Mouse (Mus musculus) liver, postnatal 0 days (tissue): ENCODE results near the gene Plxna1. TPM values are rescaled to one million over a fixed set of nuclear protein-coding genes. Genes with fewer than 3 reads are reported as not detected.

Experiments
- ATAC-seq: fragments of 200-750 bp; cut with Nextera tagmentation; 2 replicates; pipeline ENCODE4 v1.8.0; 2017; ENCODE audit warnings: mild to moderate bottlenecking, moderate library complexity
- DNase-seq: peaks from one replicate; pipeline ENCODE4 v3.0.0-alpha.2; 2016
- H3K27ac ChIP-seq: fragments of 300-500 bp; sonication (generic); 2 replicates; pipeline ENCODE4 v1.5.1; 2014; ENCODE audit warnings: antibody characterized with exemption, moderate library complexity, mild to moderate bottlenecking, low read depth
- H3K27me3 ChIP-seq: fragments of 300-500 bp; sonication (generic); 2 replicates; pipeline ENCODE4 v1.6.1; 2014; ENCODE audit warnings: low read length, control low read depth, mixed read lengths; ENCODE audit not compliant: insufficient read depth
- H3K36me3 ChIP-seq: fragments of 300-500 bp; sonication (generic); replicated peaks from 2 replicates; pipeline ENCODE4 v1.6.1; 2014; ENCODE audit warnings: mild to moderate bottlenecking, control low read depth, low read length, moderate library complexity, mixed read lengths; ENCODE audit not compliant: insufficient read depth
- H3K4me1 ChIP-seq: fragments of 300-500 bp; sonication (generic); 2 replicates; pipeline ENCODE4 v1.6.1; 2014; ENCODE audit warnings: antibody characterized with exemption, mild to moderate bottlenecking, control low read depth; ENCODE audit not compliant: insufficient read depth
- H3K4me2 ChIP-seq: fragments of 300-500 bp; sonication (generic); 2 replicates; pipeline ENCODE4 v1.6.1; 2014; ENCODE audit warnings: low read depth, mild to moderate bottlenecking, low read length, moderate library complexity, mixed read lengths
- H3K4me3 ChIP-seq: fragments of 300-500 bp; sonication (generic); 2 replicates; pipeline ENCODE4 v1.5.1; 2014; ENCODE audit warnings: low read depth, low read length
- H3K9ac ChIP-seq: fragments of 300-500 bp; sonication (generic); replicated peaks from 2 replicates; pipeline ENCODE4 v1.6.1; 2014; ENCODE audit warnings: mild to moderate bottlenecking, moderate library complexity
- H3K9me3 ChIP-seq: fragments of 300-500 bp; sonication (generic); 2 replicates; pipeline ENCODE4 v1.6.1; 2016; ENCODE audit warnings: mild to moderate bottlenecking, control low read depth, low read length, mixed read lengths
- CTCF ChIP-seq: sonication (generic); IDR thresholded peaks from 2 replicates; pipeline ENCODE4 v1.5.1; 2016; ENCODE audit warnings: antibody characterized with exemption, low read depth
- EP300 ChIP-seq: IDR thresholded peaks from 2 replicates; pipeline ENCODE4 v1.6.1; 2016; ENCODE audit warnings: antibody characterized with exemption, low read depth, mild to moderate bottlenecking
- WGBS: fragments of 180-500 bp; shearing (Covaris S2); extraction: QIAGEN DNeasy Blood & Tissue Kit; methylation state at CpG from one replicate; pipeline ENCODE4 v1.1.7; 2014; ENCODE audit not compliant: insufficient replicate concordance; 5-methylcytosine and 5-hydroxymethylcytosine counted together
- polyA plus RNA-seq: library from polyadenylated mRNA; unstranded; fragments of >200 nt; fragmentation: Nextera tagmentation; extraction: Ambion mirVana; gene quantifications from 2 replicates; pipeline ENCODE4 v1.2.1, GENCODE M21; 2015

Plxna1 gene
- polyA plus RNA-seq, 1 experiment from 2014 or later, result 1.7 TPM

DNA sequence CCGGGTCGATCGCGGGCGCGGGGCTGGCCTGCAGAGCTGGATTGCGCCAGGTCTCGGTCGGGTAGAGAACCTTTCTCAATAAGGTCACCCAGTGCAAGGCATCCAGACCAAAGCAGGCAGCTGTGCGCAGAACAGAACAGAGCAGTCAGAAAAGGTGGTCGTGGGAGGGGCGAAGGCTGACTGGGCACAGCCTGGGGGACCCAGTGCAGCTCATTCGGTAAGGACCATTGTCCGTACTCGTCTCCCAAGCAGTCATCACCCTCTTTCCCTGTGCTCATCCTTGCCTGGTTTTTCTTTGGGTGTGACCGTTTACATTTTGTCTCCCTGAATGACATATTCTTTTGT lies 659 bp upstream of the Plxna1 start:
- 12% methylated on average over 16 of the region's 16 CpGs for WGBS
- peaks cover 14% of the 10 kb centered on the region for H3K27me3 ChIP-seq
- H3K4me1 ChIP-seq, result peaks cover 12% of the 10 kb centered on the region
- no peak overlapping the region for H3K9ac ChIP-seq
- no peak for TF ChIP-seq CTCF
- TF ChIP-seq EP300, result no peak
- H3K27ac ChIP-seq, result no peak overlapping the region
- H3K4me3 ChIP-seq, result no peak overlapping the region
- ATAC-seq (no peak; the same call in 1 of the 2 replicates), DNase-seq (no peak)
- H3K4me2 ChIP-seq, result peak overlapping the region; percentile 91
- 0 out of 2 replicates have a peak, but pooled peaks cover 2% of the 10 kb centered on the region for H3K9me3 ChIP-seq
- H3K36me3 ChIP-seq, result no peaks in the 10 kb centered on the region

GRCm38 (mm10) chr6:89361418-89362280 lies 771 bp downstream of the Plxna1 start:
- H3K9ac ChIP-seq, result peak overlapping the region; percentile 79
- 3% methylated on average over 56 of the region's 80 CpGs for whole genome bisulfite sequencing
- H3K4me2 ChIP-seq, result peak overlapping the region; percentile 91
- H3K27ac ChIP-seq, result no peak overlapping the region
- ATAC-seq (peak; percentile 39), DNase-seq (peak; percentile 49)
- no peaks in the 10 kb centered on the region for H3K9me3 ChIP-seq
- TF ChIP-seq CTCF (no peak), EP300 (no peak)
- peaks cover 14% of the 10 kb centered on the region for H3K27me3 ChIP-seq
- H3K4me3 ChIP-seq, result peak overlapping the region; percentile 73
- peaks cover 12% of the 10 kb centered on the region for H3K4me1 ChIP-seq
- peaks cover 3% of the 10 kb centered on the region; the same call in 1 of the 2 replicates for H3K36me3 ChIP-seq

GRCm38 (mm10) chr6:89360709-89361417 lies 1.6 kb downstream of the Plxna1 start:
- no peak for DNase-seq
- Histone ChIP-seq H3K27me3 (peaks cover 13% of the 10 kb centered on the region), H3K4me1 (peaks cover 12% of the 10 kb centered on the region), H3K4me2 (peak overlapping the region; percentile 91), H3K9ac (peak overlapping the region; percentile 79; the same call in 1 of the 2 replicates), H3K4me3 (peak overlapping the region; percentile 73), H3K36me3 (peaks cover 3% of the 10 kb centered on the region; the same call in 1 of the 2 replicates), H3K27ac (no peak overlapping the region), H3K9me3 (no peaks in the 10 kb centered on the region)
- WGBS, result 64% methylated on average over 8 of the region's 8 CpGs
- TF ChIP-seq EP300 (no peak), CTCF (no peak)
- ATAC-seq, result no peak

GRCm38 (mm10) chr6:89359771-89360708 lies 2.4 kb downstream of the Plxna1 start:
- Histone ChIP-seq H3K9ac (no peak overlapping the region), H3K4me1 (peaks cover 12% of the 10 kb centered on the region), H3K9me3 (no peaks in the 10 kb centered on the region), H3K36me3 (peaks cover 3% of the 10 kb centered on the region; the same call in 1 of the 2 replicates), H3K4me3 (no peak overlapping the region), H3K4me2 (no peak overlapping the region), H3K27ac (no peak overlapping the region), H3K27me3 (peaks cover 11% of the 10 kb centered on the region)
- TF ChIP-seq EP300, result no peak
- no peak for TF ChIP-seq CTCF
- no peak for ATAC-seq
- DNase-seq, result no peak
- WGBS, result 73% methylated on average over 20 of the region's 20 CpGs

- H3K27me3 ChIP-seq, result peaks cover 11% of the 10 kb centered on the region
- H3K4me1 ChIP-seq, result peaks cover 12% of the 10 kb centered on the region
- no peak overlapping the region for H3K4me3 ChIP-seq
- no peak overlapping the region for H3K4me2 ChIP-seq
- peaks cover 3% of the 10 kb centered on the region; the same call in 1 of the 2 replicates for H3K36me3 ChIP-seq
- 77% methylated on average over 3 of the region's 3 CpGs for WGBS
- no peak overlapping the region for H3K27ac ChIP-seq
- no peak for ATAC-seq
- TF ChIP-seq EP300, result no peak
- TF ChIP-seq CTCF, result no peak
- H3K9me3 ChIP-seq, result no peaks in the 10 kb centered on the region
- no peak for DNase-seq
- H3K9ac ChIP-seq, result no peak overlapping the region
These were observed 3.2 kb downstream of the Plxna1 start for GRCm38 (mm10) chr6:89359192-89359591.
